Mouse (Mus musculus) A20 (cell line): ENCODE measurements around the gene Cmpk2.
"Not testable (repeated sequence)": the region's sequence is repeated elsewhere in the genome, so short reads cannot be mapped to it uniquely, and the experiment has no call there.

ENCODE experiments used
- DNase-seq: peaks from one replicate; pipeline ENCODE4 v3.0.0-alpha.2; 2011; ENCODE audit warnings: low read depth, low spot score

Gene Cmpk2

GRCm38 (mm10) chr12:26469098-26470041 lies at the start of gene Cmpk2:
TSS of gene Cmpk2 (plus strand) at chr12:26469204.
- no peak for DNase-seq

GRCm38 (mm10) chr12:26424841-26425240 lies 44.2 kb upstream of the Cmpk2 start:
- DNase-seq, result peak; percentile 2

GRCm38 (mm10) chr12:26428771-26429170 lies 40.2 kb upstream of the Cmpk2 start:
- not testable (repeated sequence) for DNase-seq

- no peak for DNase-seq
Measured at GRCm38 (mm10) chr12:26436334-26436733, 32.7 kb upstream of the Cmpk2 start.

- DNase-seq, result no peak
Measured at GRCm38 (mm10) chr12:26437950-26438349, 31.1 kb upstream of the Cmpk2 start.

- no peak for DNase-seq
Measured at GRCm38 (mm10) chr12:26439366-26439765, 29.6 kb upstream of the Cmpk2 start.

GRCm38 (mm10) chr12:26444054-26444453 lies 24.9 kb upstream of the Cmpk2 start:
- DNase-seq, result peak; percentile 2

- DNase-seq, result no peak
Measured at GRCm38 (mm10) chr12:26444511-26444910, 24.5 kb upstream of the Cmpk2 start.

GRCm38 (mm10) chr12:26446377-26447045 lies 22.5 kb upstream of the Cmpk2 start:
- no peak for DNase-seq

- no peak for DNase-seq
Measured at GRCm38 (mm10) chr12:26449483-26449882, 19.5 kb upstream of the Cmpk2 start.

- DNase-seq, result no peak
Measured at GRCm38 (mm10) chr12:26451150-26451549, 17.9 kb upstream of the Cmpk2 start.

- no peak for DNase-seq
Measured at GRCm38 (mm10) chr12:26452951-26453350, 16.1 kb upstream of the Cmpk2 start.

- no peak for DNase-seq
Measured at GRCm38 (mm10) chr12:26454682-26455081, 14.3 kb upstream of the Cmpk2 start.

- no peak for DNase-seq
Measured at GRCm38 (mm10) chr12:26456028-26456698, 12.8 kb upstream of the Cmpk2 start, which contains the start of gene Rsad2. TSS of gene Rsad2 (minus strand) at chr12:26456452.

- DNase-seq, result no peak
Measured at GRCm38 (mm10) chr12:26460091-26460490, 8.9 kb upstream of the Cmpk2 start.

- DNase-seq, result no peak
Measured at GRCm38 (mm10) chr12:26465600-26465999, 3.4 kb upstream of the Cmpk2 start.

GRCm38 (mm10) chr12:26470042-26470409 lies 1.0 kb downstream of the Cmpk2 start:
- DNase-seq, result no peak

GRCm38 (mm10) chr12:26471376-26471775 lies 2.4 kb downstream of the Cmpk2 start:
- DNase-seq, result no peak

GRCm38 (mm10) chr12:26472770-26473481 lies 3.9 kb downstream of the Cmpk2 start:
- no peak for DNase-seq

GRCm38 (mm10) chr12:26473746-26474145 lies 4.7 kb downstream of the Cmpk2 start:
- DNase-seq, result no peak

GRCm38 (mm10) chr12:26477198-26477597 lies 8.2 kb downstream of the Cmpk2 start:
- DNase-seq, result no peak
